Mouse (Mus musculus): ENCODE measurements around the gene Dedd2. TPM values are rescaled to one million over a fixed set of nuclear protein-coding genes. Genes with fewer than 3 reads are reported as not detected.

Gene Dedd2
- polyA plus RNA-seq, 1 experiment = 37.6 TPM

GRCm38 (mm10) chr7:25150151-25150663 is 70.2 kb downstream of the Dedd2 start:
- Histone ChIP-seq H3K4me3 (replicated peaks; ENCODE audit: extremely low read depth, low read depth, low read length) (no peak overlapping the region), H3K4me1 (ENCODE audit: control insufficient read depth, insufficient read depth, low read length) (no peaks in the 10 kb centered on the region)
- TF ChIP-seq POLR2A (IDR thresholded peaks at IDR 0.05; ENCODE audit: borderline replicate concordance, extremely low read depth, low read depth, low read length) (no peak), CTCF (IDR thresholded peaks at IDR 0.05; ENCODE audit: insufficient read depth, low read length) (no peak)
- WGBS = 2% methylated on average over 17 of the region's 18 CpGs
- DNase-seq = no peak

Other genes with a start within 250 kb of the Dedd2 start
- gene Rabac1, start 247.9 kb downstream of the Dedd2 start, polyA plus RNA-seq (2012; rRNA removed) = 806 and 948 TPM in 2 replicates
- 4.8 and 7.1 TPM in 2 replicates for gene Atp1a3, start 214.7 kb downstream of the Dedd2 start, polyA plus RNA-seq (2012; rRNA removed)
- gene Grik5, start 148.3 kb downstream of the Dedd2 start, polyA plus RNA-seq (2012; rRNA removed) = 28.5 and 31.1 TPM in 2 replicates
- 46.8 and 48.4 TPM in 2 replicates for gene Zfp574, start 148.0 kb downstream of the Dedd2 start, polyA plus RNA-seq (2012; rRNA removed)
- 6.0 and 6.1 TPM in 2 replicates for gene Pou2f2, start 40.9 kb downstream of the Dedd2 start, polyA plus RNA-seq (2012; rRNA removed)
- 18.0 and 18.4 TPM in 2 replicates for gene Zfp526, start 810 bp upstream of the Dedd2 start, polyA plus RNA-seq (2012; rRNA removed)
- gene Gsk3a, start 17.2 kb upstream of the Dedd2 start, polyA plus RNA-seq (2012; rRNA removed) = 104 and 116 TPM in 2 replicates
- 41.1 and 51.4 TPM in 2 replicates for gene Erf, start 30.1 kb upstream of the Dedd2 start, polyA plus RNA-seq (2012; rRNA removed)
- gene Cic, start 47.1 kb upstream of the Dedd2 start, polyA plus RNA-seq (2012; rRNA removed) = 96.1 and 107 TPM in 2 replicates
- gene Pafah1b3, start 77.4 kb upstream of the Dedd2 start, polyA plus RNA-seq (2012; rRNA removed) = 42.7 and 49.1 TPM in 2 replicates
- not detected in 2 replicates for gene Prr19, start 80.8 kb upstream of the Dedd2 start, polyA plus RNA-seq (2012; rRNA removed)
- gene Tmem145, start 85.5 kb upstream of the Dedd2 start, polyA plus RNA-seq (2012; rRNA removed) = not detected in 2 replicates
- 46.8 and 49.8 TPM in 2 replicates for gene Megf8, start 96.5 kb upstream of the Dedd2 start, polyA plus RNA-seq (2012; rRNA removed)
- gene Cnfn, start 149.1 kb upstream of the Dedd2 start, polyA plus RNA-seq (2012; rRNA removed) = 0.53 and 1,347 TPM in 2 replicates
- gene Lipe, start 178.1 kb upstream of the Dedd2 start, polyA plus RNA-seq (2012; rRNA removed) = 90.2 and 103 TPM in 2 replicates
- gene Cxcl17, start 192.3 kb upstream of the Dedd2 start, polyA plus RNA-seq (2012; rRNA removed) = 41.1 and 48.0 TPM in 2 replicates

Measured in lung, adult 2 months (tissue).